Comparison of ENCODE assay signal across 24 mouse cellular contexts in the genomic region with DNA sequence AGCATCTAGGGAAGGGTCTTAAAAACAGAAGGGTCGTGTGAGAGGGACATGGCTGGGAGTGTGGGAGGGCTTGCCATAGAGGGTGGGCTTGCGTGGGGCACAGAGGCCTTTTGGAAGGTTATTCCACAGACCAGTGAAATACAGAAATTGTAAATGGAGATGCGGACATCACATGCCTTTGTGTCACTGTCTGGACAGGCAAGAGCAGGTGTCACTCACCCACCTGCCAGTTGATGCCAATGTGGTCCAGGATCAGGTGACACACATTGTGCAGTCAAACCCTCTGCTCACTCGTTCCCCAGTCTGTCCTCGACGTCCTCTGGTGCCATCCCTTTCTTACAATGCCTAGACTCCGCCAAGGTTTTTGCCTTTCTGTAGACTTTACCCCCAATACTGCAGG. TPM values are rescaled to one million over a fixed set of nuclear protein-coding genes. Genes with fewer than 3 reads are reported as not detected.
"Had no signal": no experiment of that assay in that cellular context is flagged by ENCODE, and none has a peak within 500 bp of the region (broad histone marks: within the 10 kb centered on the region; RNA-seq: fewer than 3 reads in every experiment).

No protein-coding gene starts in this region.

- H3K9ac ChIP-seq: liver, embryonic 15.5 days; liver, postnatal 0 days; lung, embryonic 15.5 days; midbrain, embryonic 13.5 days; midbrain, embryonic 15.5 days; neural tube, embryonic 12.5 days; stomach, embryonic 15.5 days had no signal

- H3K4me2 ChIP-seq: liver, embryonic 15.5 days; lung, embryonic 15.5 days; midbrain, embryonic 11.5 days; midbrain, embryonic 13.5 days; midbrain, embryonic 15.5 days; neural tube, embryonic 12.5 days; stomach, embryonic 15.5 days had no signal

- H3K27me3 ChIP-seq: liver, embryonic 15.5 days; lung, embryonic 15.5 days; midbrain, embryonic 13.5 days; midbrain, embryonic 15.5 days; neural tube, embryonic 12.5 days; stomach, embryonic 15.5 days had no signal

- H3K4me1 ChIP-seq: midbrain, embryonic 13.5 days; midbrain, embryonic 15.5 days; neural tube, embryonic 12.5 days; stomach, embryonic 15.5 days had no signal

- ATAC-seq: liver, postnatal 0 days; lung, postnatal 0 days; midbrain, embryonic 13.5 days; midbrain, embryonic 15.5 days had no signal

- H3K9me3 ChIP-seq: liver, embryonic 15.5 days; lung, embryonic 15.5 days; midbrain, embryonic 15.5 days; neural tube, embryonic 12.5 days; stomach, embryonic 15.5 days had no signal

- DNase-seq: liver, postnatal 0 days; lung, adult 2 months; lung, postnatal 14 days; lung, postnatal 36 days; right cerebral cortex, postnatal 14 days; thymus, adult 2 months; thymus, postnatal 25 days; thymus, postnatal 4 days had no signal

- H3K36me3 ChIP-seq: liver, embryonic 15.5 days; lung, embryonic 15.5 days; midbrain, embryonic 13.5 days; midbrain, embryonic 15.5 days; neural tube, embryonic 12.5 days; stomach, embryonic 15.5 days had no signal

- H3K27ac ChIP-seq: lung, embryonic 15.5 days; macrophage; midbrain, embryonic 13.5 days; midbrain, embryonic 15.5 days; neural tube, embryonic 12.5 days; stomach, embryonic 15.5 days; stomach, postnatal 0 days had no signal

- H3K4me3 ChIP-seq: liver, embryonic 15.5 days; lung, embryonic 15.5 days; midbrain, embryonic 13.5 days; midbrain, embryonic 15.5 days; neural tube, embryonic 12.5 days; stomach, embryonic 15.5 days had no signal

RNA-seq across cellular contexts. Expression of a gene that starts 37.6 kb away (rescaled TPM):
- total RNA-seq: midbrain, postnatal 0 days; monocyte, adult 5-6 weeks; neutrophil, adult 5-6 weeks had no signal
- polyA plus RNA-seq: midbrain, embryonic 13.5 days; midbrain, embryonic 15.5 days; midbrain, postnatal 0 days; neural tube, embryonic 14.5 days; testis, adult 2 months; urinary bladder, adult 2 months had no signal
